Mouse (Mus musculus): ENCODE measurements around the gene Mesd. TPM values are rescaled to one million over a fixed set of nuclear protein-coding genes. Genes with fewer than 3 reads are reported as not detected.

The Mesd gene
- polyA plus RNA-seq, 1 experiment from 2014 or later = 62.9 TPM

DNA sequence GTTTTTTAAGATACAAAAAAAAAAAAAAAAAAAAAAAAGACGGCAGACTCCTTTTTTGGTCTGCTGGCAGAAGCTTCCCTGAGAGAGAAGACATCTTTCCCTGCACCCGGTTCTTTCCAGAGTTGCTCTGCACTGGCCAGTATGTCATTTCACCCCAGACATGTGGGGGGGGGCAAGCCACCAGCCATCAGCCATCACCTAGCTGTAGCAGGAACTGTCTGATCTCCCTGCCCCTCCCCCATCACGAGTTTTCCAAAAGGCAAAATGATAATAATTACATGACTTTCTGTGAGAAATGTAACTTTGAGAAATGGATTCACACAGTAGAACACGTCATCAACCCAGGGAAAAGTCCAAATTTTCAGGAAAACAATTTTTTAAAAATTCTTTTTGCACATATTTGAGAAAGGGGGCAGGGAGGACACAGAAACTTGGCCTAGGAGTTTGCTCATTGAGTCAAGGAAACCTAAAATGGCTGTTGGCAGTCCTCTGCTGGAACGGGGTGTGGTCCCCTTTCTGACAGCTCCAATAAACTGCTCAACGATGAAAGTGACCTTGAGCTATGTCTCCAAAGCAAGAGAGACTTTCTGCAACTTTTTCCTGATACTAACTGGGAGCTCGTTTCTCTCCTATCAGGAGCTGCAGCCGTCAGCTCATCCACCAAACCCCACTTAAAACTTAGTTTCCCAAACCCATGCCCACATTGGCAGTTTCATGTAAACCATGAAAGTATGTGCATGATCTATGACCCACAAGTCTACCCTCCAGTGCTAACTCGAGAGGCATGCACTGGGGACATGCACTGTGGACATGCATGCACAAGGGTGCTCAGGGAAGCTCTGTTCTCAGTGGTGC lies 27.7 kb upstream of the Mesd start:
- no peak overlapping the region for H3K4me3 ChIP-seq (ENCODE audit: low read depth, low read length)
- H3K27ac ChIP-seq (replicated peaks) = no peak overlapping the region
- 50% methylated on average over 9 of the region's 9 CpGs for WGBS
- no peaks in the 10 kb centered on the region for H3K4me1 ChIP-seq (replicated peaks; ENCODE audit: control insufficient read depth, insufficient read depth)
- H3K9me3 ChIP-seq (ENCODE audit: control insufficient read depth, low read length) = no peaks in the 10 kb centered on the region
- TF ChIP-seq CTCF (IDR thresholded peaks at IDR 0.05; ENCODE audit: low read depth) (no peak), EP300 (optimal IDR thresholded peaks at IDR 0.05) (no peak)
- H3K27me3 ChIP-seq (ENCODE audit: control insufficient read depth, insufficient read depth, low read length) = no peaks in the 10 kb centered on the region
- H3K36me3 ChIP-seq (ENCODE audit: control insufficient read depth, insufficient read depth, low read length) = no peaks in the 10 kb centered on the region
- no peak overlapping the region for H3K9ac ChIP-seq (ENCODE audit: low read length)
- ATAC-seq (ENCODE audit: low FRiP score, low TSS enrichment) (no peak), DNase-seq (ENCODE audit: low spot score) (no peak)
- no peak overlapping the region for H3K4me2 ChIP-seq (replicated peaks; ENCODE audit: low read depth)

GRCm38 (mm10) chr7:83857208-83857488 lies 27.1 kb upstream of the Mesd start:
- no peaks in the 10 kb centered on the region for H3K27me3 ChIP-seq (ENCODE audit: control insufficient read depth, insufficient read depth, low read length)
- no peak overlapping the region for H3K27ac ChIP-seq (replicated peaks)
- H3K4me2 ChIP-seq (replicated peaks; ENCODE audit: low read depth) = no peak overlapping the region
- 71% methylated on average over 2 of the region's 2 CpGs for WGBS
- ATAC-seq (ENCODE audit: low FRiP score, low TSS enrichment) (no peak), DNase-seq (ENCODE audit: low spot score) (no peak)
- no peak overlapping the region for H3K4me3 ChIP-seq (ENCODE audit: low read depth, low read length)
- no peak overlapping the region for H3K9ac ChIP-seq (ENCODE audit: low read length)
- TF ChIP-seq EP300 (optimal IDR thresholded peaks at IDR 0.05) (no peak), CTCF (IDR thresholded peaks at IDR 0.05; ENCODE audit: low read depth) (no peak)
- H3K36me3 ChIP-seq (ENCODE audit: control insufficient read depth, insufficient read depth, low read length) = no peaks in the 10 kb centered on the region
- H3K4me1 ChIP-seq (replicated peaks; ENCODE audit: control insufficient read depth, insufficient read depth) = no peaks in the 10 kb centered on the region
- H3K9me3 ChIP-seq (ENCODE audit: control insufficient read depth, low read length) = no peaks in the 10 kb centered on the region

DNA sequence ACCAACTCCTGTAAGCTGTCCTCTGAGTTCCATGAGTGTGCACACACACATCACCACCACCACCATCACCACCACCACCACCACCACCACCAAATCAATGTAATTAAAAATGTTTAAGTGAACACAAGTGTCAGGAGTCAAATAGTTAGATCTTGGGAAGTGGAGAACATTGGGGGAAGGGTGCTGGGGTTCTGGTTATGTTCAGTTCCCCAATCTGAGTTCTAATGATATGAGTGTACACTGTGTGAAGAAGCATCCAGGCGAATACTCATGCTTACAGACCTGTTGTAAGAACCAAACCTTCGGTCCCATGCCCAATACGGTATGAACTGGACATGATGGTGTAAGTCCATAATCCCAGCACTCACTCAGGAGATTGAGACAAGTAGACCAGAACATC lies 26.3 kb upstream of the Mesd start:
- no peaks in the 10 kb centered on the region for H3K36me3 ChIP-seq (ENCODE audit: control insufficient read depth, insufficient read depth, low read length)
- H3K27me3 ChIP-seq (ENCODE audit: control insufficient read depth, insufficient read depth, low read length) = no peaks in the 10 kb centered on the region
- TF ChIP-seq EP300 (optimal IDR thresholded peaks at IDR 0.05) = no peak
- no peak for TF ChIP-seq CTCF (IDR thresholded peaks at IDR 0.05; ENCODE audit: low read depth)
- H3K4me1 ChIP-seq (replicated peaks; ENCODE audit: control insufficient read depth, insufficient read depth) = no peaks in the 10 kb centered on the region
- DNase-seq (ENCODE audit: low spot score) (no peak), ATAC-seq (ENCODE audit: low FRiP score, low TSS enrichment) (no peak)
- no peak overlapping the region for H3K27ac ChIP-seq (replicated peaks)
- 92% methylated on average over 3 of the region's 3 CpGs for WGBS
- no peak overlapping the region for H3K9ac ChIP-seq (ENCODE audit: low read length)
- H3K4me3 ChIP-seq (ENCODE audit: low read depth, low read length) = no peak overlapping the region
- no peaks in the 10 kb centered on the region for H3K9me3 ChIP-seq (ENCODE audit: control insufficient read depth, low read length)
- no peak overlapping the region for H3K4me2 ChIP-seq (replicated peaks; ENCODE audit: low read depth)

GRCm38 (mm10) chr7:83859378-83860083 lies 24.7 kb upstream of the Mesd start:
- TF ChIP-seq EP300 (optimal IDR thresholded peaks at IDR 0.05) = no peak
- no peak for TF ChIP-seq CTCF (IDR thresholded peaks at IDR 0.05; ENCODE audit: low read depth)
- Histone ChIP-seq H3K4me3 (ENCODE audit: low read depth, low read length) (no peak overlapping the region), H3K36me3 (ENCODE audit: control insufficient read depth, insufficient read depth, low read length) (no peaks in the 10 kb centered on the region), H3K9me3 (ENCODE audit: control insufficient read depth, low read length) (no peaks in the 10 kb centered on the region), H3K4me1 (replicated peaks; ENCODE audit: control insufficient read depth, insufficient read depth) (no peaks in the 10 kb centered on the region), H3K9ac (ENCODE audit: low read length) (no peak overlapping the region), H3K27me3 (ENCODE audit: control insufficient read depth, insufficient read depth, low read length) (no peaks in the 10 kb centered on the region), H3K27ac (replicated peaks) (no peak overlapping the region), H3K4me2 (replicated peaks; ENCODE audit: low read depth) (no peak overlapping the region)
- ATAC-seq (ENCODE audit: low FRiP score, low TSS enrichment) (peak; percentile 83), DNase-seq (ENCODE audit: low spot score) (peak; percentile 58)
- 39% methylated on average over 4 of the region's 4 CpGs for WGBS

DNA sequence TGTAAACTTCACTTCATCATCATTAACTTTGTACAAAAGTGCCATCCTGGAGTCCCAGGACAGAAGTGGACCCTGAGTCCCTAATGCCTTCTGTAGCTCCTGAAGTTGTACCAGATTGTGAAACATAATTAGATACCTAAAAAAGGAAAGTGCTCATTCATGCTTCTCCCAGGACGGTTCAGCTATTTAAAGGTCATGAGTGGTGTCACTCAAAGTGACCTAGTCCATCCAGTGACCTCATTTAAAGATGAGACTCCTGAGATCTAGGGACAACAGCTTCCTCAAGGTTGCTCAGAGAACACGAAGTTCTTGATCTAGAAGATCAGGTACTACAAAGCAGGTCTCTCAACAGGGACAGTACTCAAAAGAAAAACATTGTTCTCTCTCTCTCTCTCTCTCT lies 20.7 kb upstream of the Mesd start:
- Histone ChIP-seq H3K4me1 (replicated peaks; ENCODE audit: control insufficient read depth, insufficient read depth) (no peaks in the 10 kb centered on the region), H3K36me3 (ENCODE audit: control insufficient read depth, insufficient read depth, low read length) (no peaks in the 10 kb centered on the region), H3K9ac (ENCODE audit: low read length) (no peak overlapping the region), H3K27ac (replicated peaks) (no peak overlapping the region), H3K4me2 (replicated peaks; ENCODE audit: low read depth) (no peak overlapping the region), H3K27me3 (ENCODE audit: control insufficient read depth, insufficient read depth, low read length) (no peaks in the 10 kb centered on the region), H3K4me3 (ENCODE audit: low read depth, low read length) (no peak overlapping the region), H3K9me3 (ENCODE audit: control insufficient read depth, low read length) (no peaks in the 10 kb centered on the region)
- no peak for TF ChIP-seq EP300 (optimal IDR thresholded peaks at IDR 0.05)
- no peak for TF ChIP-seq CTCF (IDR thresholded peaks at IDR 0.05; ENCODE audit: low read depth)
- DNase-seq (ENCODE audit: low spot score) (no peak), ATAC-seq (ENCODE audit: low FRiP score, low TSS enrichment) (no peak)
- 50% methylated on average over 2 of the region's 2 CpGs for WGBS

DNA sequence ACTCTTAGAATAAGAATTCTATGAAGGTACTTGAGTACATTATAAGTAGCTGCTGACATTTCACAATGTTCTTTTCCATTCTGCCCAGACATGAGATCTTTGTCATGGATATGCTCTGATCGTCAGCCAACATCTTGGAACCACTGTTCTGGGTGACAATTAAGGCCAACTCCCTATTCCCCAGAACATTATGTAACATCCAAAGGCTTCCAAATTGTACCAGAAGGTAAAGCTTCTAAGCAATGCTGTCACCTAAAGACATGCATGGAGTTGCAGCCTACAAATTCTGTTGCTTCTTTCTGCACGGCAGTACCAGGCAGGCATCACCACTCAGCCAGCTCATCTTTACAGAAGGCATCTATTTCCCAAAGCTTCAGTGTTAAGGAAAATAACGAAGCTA lies 16.1 kb upstream of the Mesd start:
- 80% methylated on average over 3 of the region's 3 CpGs for WGBS
- H3K9ac ChIP-seq (ENCODE audit: low read length) = no peak overlapping the region
- no peak overlapping the region for H3K4me2 ChIP-seq (replicated peaks; ENCODE audit: low read depth)
- H3K4me3 ChIP-seq (ENCODE audit: low read depth, low read length) = no peak overlapping the region
- no peak overlapping the region for H3K27ac ChIP-seq (replicated peaks)
- no peaks in the 10 kb centered on the region for H3K9me3 ChIP-seq (ENCODE audit: control insufficient read depth, low read length)
- DNase-seq (ENCODE audit: low spot score) (no peak), ATAC-seq (ENCODE audit: low FRiP score, low TSS enrichment) (no peak)
- H3K36me3 ChIP-seq (ENCODE audit: control insufficient read depth, insufficient read depth, low read length) = no peaks in the 10 kb centered on the region
- TF ChIP-seq CTCF (IDR thresholded peaks at IDR 0.05; ENCODE audit: low read depth) = no peak
- no peak for TF ChIP-seq EP300 (optimal IDR thresholded peaks at IDR 0.05)
- no peaks in the 10 kb centered on the region for H3K4me1 ChIP-seq (replicated peaks; ENCODE audit: control insufficient read depth, insufficient read depth)
- H3K27me3 ChIP-seq (ENCODE audit: control insufficient read depth, insufficient read depth, low read length) = no peaks in the 10 kb centered on the region
